Mouse (Mus musculus) kidney, adult 2 months (tissue): ENCODE measurements around the gene Scn1a.

Experiments used
- CTCF ChIP-seq: fragments of 200-500 bp; conservative IDR thresholded peaks from 2 replicates; pipeline ENCODE4 v1.5.1; 2011; ENCODE audit warnings: low read depth, mild to moderate bottlenecking, control low read depth, low read length, moderate library complexity, mixed read lengths; ENCODE audit not compliant: insufficient read depth, insufficient read length
- POLR2A ChIP-seq: fragments of 200-500 bp; IDR thresholded peaks from one replicate; pipeline ENCODE4 v1.6.1; 2011; ENCODE audit warnings: low read depth, low read length, control low read depth

- TF ChIP-seq POLR2A (no peak), CTCF (no peak)
These were observed 24.8 kb upstream of the Scn1a start for GRCm38 (mm10) chr2:66465484-66465883.
